Mouse (Mus musculus) heart, postnatal 0 days (tissue): ENCODE data around the gene Blcap. TPM values are rescaled to one million over a fixed set of nuclear protein-coding genes. Genes with fewer than 3 reads are reported as not detected.

ENCODE experiments used
- ATAC-seq: fragments of 200-750 bp; cut with Nextera tagmentation; 2 replicates; pipeline ENCODE4 v1.8.0; 2017; ENCODE audit warnings: low read depth, moderate number of reproducible peaks, moderate library complexity; ENCODE audit not compliant: insufficient read depth
- DNase-seq: peaks from one replicate; pipeline ENCODE4 v3.0.0-alpha.2; 2016; ENCODE audit warnings: low spot score
- H3K27ac ChIP-seq: fragments of 300-500 bp; sonication (generic); 2 replicates; pipeline ENCODE4 v1.5.1; 2014; ENCODE audit warnings: low read depth, mild to moderate bottlenecking
- H3K27me3 ChIP-seq: fragments of 300-500 bp; sonication (generic); 2 replicates; pipeline ENCODE4 v1.6.1; 2014; ENCODE audit warnings: low read length, mixed read lengths; ENCODE audit not compliant: control insufficient read depth, insufficient read depth
- H3K36me3 ChIP-seq: fragments of 300-500 bp; sonication (generic); replicated peaks from 2 replicates; pipeline ENCODE4 v1.6.1; 2014; ENCODE audit warnings: low read length, mixed read lengths; ENCODE audit not compliant: control insufficient read depth, insufficient read depth
- H3K4me1 ChIP-seq: fragments of 300-500 bp; sonication (generic); 2 replicates; pipeline ENCODE4 v1.6.1; 2014; ENCODE audit warnings: antibody characterized with exemption; ENCODE audit not compliant: control insufficient read depth, insufficient read depth
- H3K4me2 ChIP-seq: fragments of 300-500 bp; sonication (generic); 2 replicates; pipeline ENCODE4 v1.6.1; 2014; ENCODE audit warnings: low read depth, mild to moderate bottlenecking, low read length, moderate library complexity
- H3K4me3 ChIP-seq: fragments of 300-500 bp; sonication (generic); 2 replicates; pipeline ENCODE4 v1.5.1; 2014; ENCODE audit warnings: low read depth, low read length
- H3K9ac ChIP-seq: fragments of 300-500 bp; sonication (generic); replicated peaks from 2 replicates; pipeline ENCODE4 v1.6.1; 2014; ENCODE audit warnings: low read depth, low read length, mixed read lengths
- H3K9me3 ChIP-seq: fragments of 300-500 bp; sonication (generic); replicated peaks from 2 replicates; pipeline ENCODE4 v1.6.1; 2016; ENCODE audit warnings: low read length; ENCODE audit not compliant: control insufficient read depth
- CTCF ChIP-seq: IDR thresholded peaks from 2 replicates; pipeline ENCODE4 v1.5.1; 2016; ENCODE audit warnings: antibody characterized with exemption, control low read depth, low read depth
- EP300 ChIP-seq: IDR thresholded peaks from 2 replicates; pipeline ENCODE4 v1.6.1; 2016; ENCODE audit warnings: antibody characterized with exemption, low read depth
- WGBS: fragments of 180-500 bp; shearing (Covaris S2); extraction: QIAGEN DNeasy Blood & Tissue Kit; methylation state at CpG from one replicate; pipeline ENCODE4 v1.1.7; 2014; 5-methylcytosine and 5-hydroxymethylcytosine counted together
- polyA plus RNA-seq: library from polyadenylated mRNA; unstranded; fragments of >200 nt; fragmentation: Nextera tagmentation; extraction: Ambion mirVana; gene quantifications from 2 replicates; pipeline ENCODE4 v1.2.1, GENCODE M21; 2015
- total RNA-seq: library from RNA; depleted of rRNA; stranded (reverse); fragments of >200 nt; gene quantifications from 2 replicates; pipeline ENCODE4 v1.2.3, GENCODE M21; 2014; ENCODE audit warnings: low replicate concordance

Blcap gene
- total and polyA plus RNA-seq, 2 experiments from 2014 or later: 35.5 to 49.5 TPM

DNA sequence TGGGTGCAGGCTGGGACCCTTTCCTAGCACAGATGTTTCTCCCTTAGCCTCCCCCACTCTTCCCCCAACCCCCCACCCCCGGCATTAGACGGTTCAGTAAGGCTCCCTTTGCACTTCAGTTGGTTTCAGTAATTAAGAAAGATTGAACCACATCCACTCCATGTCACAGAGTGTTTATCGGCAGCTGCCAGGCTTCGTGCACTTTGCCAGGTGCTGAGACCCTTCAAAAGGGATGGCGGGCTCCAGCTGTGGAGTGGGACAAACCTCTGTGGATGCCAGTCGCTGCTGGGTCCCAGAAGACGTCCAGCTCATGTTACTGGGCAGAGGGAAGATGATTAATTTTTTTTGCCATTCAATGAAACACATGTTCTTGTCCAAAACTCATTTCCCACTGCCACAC is 52.6 kb downstream of the Blcap start:
- H3K36me3 ChIP-seq: no peaks in the 10 kb centered on the region
- H3K4me1 ChIP-seq: no peaks in the 10 kb centered on the region
- WGBS: 65% methylated on average over 7 of the region's 7 CpGs
- no peak for ATAC-seq
- H3K9me3 ChIP-seq: no peaks in the 10 kb centered on the region
- no peak overlapping the region for H3K4me3 ChIP-seq
- DNase-seq: no peak
- TF ChIP-seq EP300: no peak
- TF ChIP-seq CTCF: no peak
- H3K27ac ChIP-seq: no peak overlapping the region
- H3K4me2 ChIP-seq: no peak overlapping the region
- 0 out of 2 replicates have a peak, but pooled peaks cover 6% of the 10 kb centered on the region for H3K27me3 ChIP-seq
- H3K9ac ChIP-seq: no peak overlapping the region

DNA sequence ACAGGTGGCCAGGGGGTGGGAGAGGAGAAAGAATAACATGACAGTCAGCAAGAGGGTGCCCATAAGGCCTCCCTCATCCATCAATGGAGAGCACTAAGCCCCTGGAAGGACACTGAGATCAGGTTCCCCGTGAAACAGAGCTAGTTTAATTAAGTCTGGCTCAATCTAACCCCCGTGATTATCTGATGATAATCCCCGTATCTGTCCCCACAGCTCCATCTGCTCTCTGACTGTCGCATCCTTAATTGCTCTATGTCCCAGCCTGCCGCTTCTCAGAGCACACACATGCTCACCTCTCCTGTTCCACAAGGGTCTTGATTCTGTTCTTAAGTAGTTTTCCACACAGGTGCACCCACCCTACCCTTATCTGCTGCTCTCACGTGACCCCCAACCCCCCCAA is 53.5 kb downstream of the Blcap start:
- DNase-seq (no peak), ATAC-seq (no peak)
- TF ChIP-seq EP300 (no peak), CTCF (no peak)
- H3K27me3 ChIP-seq: 0 out of 2 replicates have a peak, but pooled peaks cover 6% of the 10 kb centered on the region
- H3K4me2 ChIP-seq: no peak overlapping the region
- H3K9me3 ChIP-seq: no peaks in the 10 kb centered on the region
- no peaks in the 10 kb centered on the region for H3K4me1 ChIP-seq
- no peak overlapping the region for H3K4me3 ChIP-seq
- no peak overlapping the region for H3K27ac ChIP-seq
- H3K9ac ChIP-seq: no peak overlapping the region
- no peaks in the 10 kb centered on the region for H3K36me3 ChIP-seq
- WGBS: 57% methylated on average over 6 of the region's 6 CpGs

DNA sequence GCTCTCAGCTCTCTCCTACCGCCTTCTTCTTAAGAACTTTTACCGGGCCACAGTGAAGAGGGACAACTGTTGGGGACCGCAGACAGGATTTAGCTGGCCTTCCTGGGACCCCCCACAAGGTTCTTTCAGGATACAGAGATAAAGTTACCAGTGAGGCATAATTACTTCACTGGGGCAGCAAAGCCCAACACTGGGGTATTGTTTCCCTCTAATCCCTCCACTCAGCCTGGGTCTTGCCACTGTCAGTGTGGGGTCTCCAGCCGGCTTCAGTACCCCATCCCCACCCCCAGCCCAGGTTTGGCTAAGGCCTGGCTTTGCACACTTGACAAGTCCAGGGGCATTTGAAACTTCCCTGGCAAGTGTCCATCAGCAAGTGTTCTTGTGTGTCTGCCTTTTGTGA is 56.7 kb downstream of the Blcap start:
- no peak overlapping the region for H3K27ac ChIP-seq
- 0 out of 2 replicates have a peak, but pooled peaks cover 6% of the 10 kb centered on the region for H3K27me3 ChIP-seq
- no peaks in the 10 kb centered on the region for H3K4me1 ChIP-seq
- no peak overlapping the region for H3K9ac ChIP-seq
- H3K4me2 ChIP-seq: no peak overlapping the region
- no peak overlapping the region for H3K4me3 ChIP-seq
- DNase-seq: no peak
- H3K36me3 ChIP-seq: no peaks in the 10 kb centered on the region
- no peak for ATAC-seq
- TF ChIP-seq CTCF: no peak
- no peak for TF ChIP-seq EP300
- 17% methylated on average over 4 of the region's 4 CpGs for WGBS
- H3K9me3 ChIP-seq: no peaks in the 10 kb centered on the region

DNA sequence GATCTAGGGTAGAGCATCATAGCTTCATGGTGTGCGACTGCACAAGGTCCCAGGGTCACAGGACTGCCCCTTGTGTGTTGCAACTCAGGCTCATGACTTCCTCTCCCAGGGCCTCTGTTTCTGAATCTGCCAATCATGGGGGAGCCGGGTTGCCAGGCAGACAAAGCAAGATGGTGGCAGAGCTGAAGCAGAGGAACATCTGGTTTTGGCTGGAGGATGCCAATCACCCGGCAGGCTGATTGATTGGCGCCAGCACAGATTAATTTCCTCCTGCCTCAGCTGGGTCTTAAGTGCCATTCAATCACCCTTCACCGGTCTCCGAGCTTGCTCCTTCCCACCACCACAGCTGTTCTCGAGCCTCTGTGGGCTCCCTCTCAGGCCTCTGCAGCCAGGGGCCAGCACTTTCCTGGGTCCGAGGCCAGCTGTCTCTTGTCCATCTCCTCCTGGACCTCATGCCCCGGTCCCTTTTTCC is 57.3 kb downstream of the Blcap start:
- H3K36me3 ChIP-seq: no peaks in the 10 kb centered on the region
- no peak for DNase-seq
- 0 out of 2 replicates have a peak, but pooled peaks cover 6% of the 10 kb centered on the region for H3K27me3 ChIP-seq
- TF ChIP-seq CTCF: no peak
- TF ChIP-seq EP300: no peak
- H3K4me2 ChIP-seq: no peak overlapping the region
- H3K9ac ChIP-seq: no peak overlapping the region
- H3K4me3 ChIP-seq: no peak overlapping the region
- no peak for ATAC-seq
- H3K4me1 ChIP-seq: no peaks in the 10 kb centered on the region
- H3K27ac ChIP-seq: no peak overlapping the region
- H3K9me3 ChIP-seq: no peaks in the 10 kb centered on the region
- WGBS: 45% methylated on average over 9 of the region's 9 CpGs

DNA sequence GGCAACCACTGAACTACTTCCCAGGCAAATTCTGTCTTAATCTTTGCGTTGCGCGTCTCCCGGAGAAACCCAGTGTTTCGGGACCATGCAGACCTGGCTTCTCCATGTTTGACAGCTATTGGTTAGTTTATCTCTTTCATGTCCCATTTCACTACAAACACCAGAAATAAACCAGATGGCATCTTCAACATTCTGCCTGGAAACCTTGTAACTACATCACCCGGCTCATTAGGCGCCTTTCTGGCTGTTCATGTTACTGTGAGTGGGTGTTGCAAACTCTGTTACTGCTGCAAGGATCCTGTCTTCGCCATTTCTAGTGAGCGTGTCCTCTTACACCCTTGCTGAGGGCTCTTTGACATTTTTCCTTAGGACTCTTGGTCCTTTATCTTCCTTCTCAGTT is 58.2 kb downstream of the Blcap start:
- no peak overlapping the region for H3K9ac ChIP-seq
- H3K27me3 ChIP-seq: 0 out of 2 replicates have a peak, but pooled peaks cover 7% of the 10 kb centered on the region
- no peaks in the 10 kb centered on the region for H3K36me3 ChIP-seq
- H3K4me2 ChIP-seq: no peak overlapping the region
- ATAC-seq (no peak), DNase-seq (no peak)
- H3K4me3 ChIP-seq: no peak overlapping the region
- no peaks in the 10 kb centered on the region for H3K4me1 ChIP-seq
- no peak for TF ChIP-seq EP300
- TF ChIP-seq CTCF: no peak
- WGBS: 85% methylated on average over 9 of the region's 9 CpGs
- no peaks in the 10 kb centered on the region for H3K9me3 ChIP-seq
- no peak overlapping the region for H3K27ac ChIP-seq

DNA sequence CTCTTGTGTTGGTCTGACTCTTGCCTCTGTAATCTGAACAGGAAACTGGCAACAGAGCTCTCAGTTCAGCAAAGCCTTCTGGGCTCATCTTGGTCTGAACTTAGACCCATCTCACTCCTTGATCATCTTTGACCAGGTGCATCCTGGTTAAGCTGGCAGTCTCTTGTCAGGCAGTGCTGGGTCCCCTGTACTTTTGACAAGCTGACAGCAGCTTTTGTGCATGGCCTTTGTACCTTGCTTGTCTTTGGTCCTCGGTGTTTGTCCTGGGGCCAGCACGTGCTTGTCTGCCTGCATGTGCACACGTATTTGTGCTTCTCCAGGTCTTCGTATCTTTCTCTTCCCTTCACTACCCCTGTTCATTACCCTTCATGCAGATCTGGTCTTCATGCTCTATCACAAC is 61.0 kb downstream of the Blcap start:
- no peak overlapping the region for H3K27ac ChIP-seq
- 68% methylated on average over 4 of the region's 4 CpGs for WGBS
- no peaks in the 10 kb centered on the region for H3K36me3 ChIP-seq
- H3K4me2 ChIP-seq: no peak overlapping the region
- ATAC-seq (no peak), DNase-seq (no peak)
- H3K4me1 ChIP-seq: no peaks in the 10 kb centered on the region
- H3K9ac ChIP-seq: no peak overlapping the region
- H3K9me3 ChIP-seq: no peaks in the 10 kb centered on the region
- TF ChIP-seq EP300: no peak
- no peak for TF ChIP-seq CTCF
- no peak overlapping the region for H3K4me3 ChIP-seq
- peaks cover 16% of the 10 kb centered on the region; the same call in 1 of the 2 replicates for H3K27me3 ChIP-seq
